Mouse (Mus musculus): ENCODE data around the gene Elof1.
"Not testable (repeated sequence)": the region's sequence is repeated elsewhere in the genome, so short reads cannot be mapped to it uniquely, and the experiment has no call there.

Gene Elof1

GRCm38 (mm10) chr9:22116740-22117426, at the start of gene Elof1:
Gene Elof1 (minus strand): TSS chr9:22117172.
- peak; percentile 90 for DNase-seq (ENCODE audit: low spot score)

GRCm38 (mm10) chr9:22166686-22167085, 49.7 kb upstream of the Elof1 start:
- DNase-seq (ENCODE audit: low spot score) = no peak

DNA sequence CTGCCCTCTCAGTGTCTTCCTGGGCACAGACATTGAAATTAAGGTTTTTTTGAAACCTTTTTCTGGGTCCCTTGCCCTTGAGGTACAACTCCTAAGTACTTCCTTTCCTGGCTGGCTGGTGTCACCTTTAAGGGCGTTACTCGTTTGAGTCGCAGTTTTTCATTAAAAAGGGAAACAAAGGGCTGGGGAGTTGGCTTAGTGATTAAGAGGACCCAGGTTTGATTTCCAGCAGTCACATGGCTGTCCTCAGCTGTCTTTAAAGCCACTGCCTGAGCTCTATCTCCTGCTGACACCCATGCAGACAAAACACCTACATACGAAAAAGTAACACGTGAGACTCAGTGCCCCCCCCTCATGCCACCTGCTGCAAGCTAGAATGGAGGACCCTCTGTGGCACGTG, 49.0 kb upstream of the Elof1 start:
- no peak for DNase-seq (ENCODE audit: low spot score)

DNA sequence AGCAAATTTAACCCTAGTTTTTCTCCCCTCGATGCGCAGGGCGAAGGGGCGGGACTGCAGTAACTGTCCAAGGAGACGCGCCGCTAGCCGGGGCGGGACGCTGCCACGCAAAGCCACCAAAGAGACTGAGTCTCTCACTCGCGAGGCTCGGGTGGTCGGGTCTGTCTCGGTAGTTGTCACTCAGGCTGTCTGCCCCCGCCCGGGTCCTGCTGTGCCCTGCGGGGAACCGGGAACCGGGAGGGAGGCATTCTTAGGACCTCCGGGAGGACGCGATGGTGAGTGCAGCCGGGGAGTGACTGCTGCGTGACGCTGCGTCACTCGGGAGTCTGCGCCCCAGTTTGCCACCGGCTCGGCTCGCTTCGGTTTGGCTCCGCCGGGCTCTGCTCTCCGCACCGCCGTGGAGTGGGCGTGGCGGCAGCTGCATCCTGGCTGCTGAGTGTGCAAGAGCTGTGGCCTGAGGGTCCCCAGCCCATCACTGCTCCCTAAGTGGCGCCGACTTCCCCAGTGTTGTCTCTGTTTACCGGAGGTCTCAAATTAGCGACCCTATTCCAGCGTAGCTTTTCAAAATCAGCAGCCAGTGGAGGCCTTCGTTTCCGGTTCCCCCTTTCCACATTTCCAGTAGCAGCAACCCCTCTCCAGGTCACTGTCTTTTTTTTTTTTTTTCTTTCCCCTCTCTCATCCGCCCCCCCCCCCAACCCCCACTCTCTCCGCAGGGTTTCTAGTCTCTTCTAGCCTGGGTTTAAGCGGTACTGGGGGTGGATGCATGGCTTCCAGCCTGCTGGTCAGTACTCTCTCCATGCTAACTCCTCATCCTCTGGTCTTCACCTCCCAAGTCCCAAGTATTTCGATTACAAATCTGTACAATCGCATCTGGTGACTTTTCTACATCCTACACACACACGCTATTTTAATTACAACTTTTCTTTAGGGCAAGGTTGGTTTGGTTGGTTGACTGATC, 48.0 kb upstream of the Elof1 start:
- DNase-seq (ENCODE audit: low spot score) = no peak

GRCm38 (mm10) chr9:22162912-22163311, 45.9 kb upstream of the Elof1 start:
- DNase-seq (ENCODE audit: low spot score) = no peak

GRCm38 (mm10) chr9:22162305-22162704, 45.3 kb upstream of the Elof1 start:
- no peak for DNase-seq (ENCODE audit: low spot score)

- no peak for DNase-seq (ENCODE audit: low spot score)
These were observed 44.3 kb upstream of the Elof1 start for GRCm38 (mm10) chr9:22161299-22161698.

- DNase-seq (ENCODE audit: low spot score) = no peak
These were observed 40.7 kb upstream of the Elof1 start for GRCm38 (mm10) chr9:22157516-22158265.

DNA sequence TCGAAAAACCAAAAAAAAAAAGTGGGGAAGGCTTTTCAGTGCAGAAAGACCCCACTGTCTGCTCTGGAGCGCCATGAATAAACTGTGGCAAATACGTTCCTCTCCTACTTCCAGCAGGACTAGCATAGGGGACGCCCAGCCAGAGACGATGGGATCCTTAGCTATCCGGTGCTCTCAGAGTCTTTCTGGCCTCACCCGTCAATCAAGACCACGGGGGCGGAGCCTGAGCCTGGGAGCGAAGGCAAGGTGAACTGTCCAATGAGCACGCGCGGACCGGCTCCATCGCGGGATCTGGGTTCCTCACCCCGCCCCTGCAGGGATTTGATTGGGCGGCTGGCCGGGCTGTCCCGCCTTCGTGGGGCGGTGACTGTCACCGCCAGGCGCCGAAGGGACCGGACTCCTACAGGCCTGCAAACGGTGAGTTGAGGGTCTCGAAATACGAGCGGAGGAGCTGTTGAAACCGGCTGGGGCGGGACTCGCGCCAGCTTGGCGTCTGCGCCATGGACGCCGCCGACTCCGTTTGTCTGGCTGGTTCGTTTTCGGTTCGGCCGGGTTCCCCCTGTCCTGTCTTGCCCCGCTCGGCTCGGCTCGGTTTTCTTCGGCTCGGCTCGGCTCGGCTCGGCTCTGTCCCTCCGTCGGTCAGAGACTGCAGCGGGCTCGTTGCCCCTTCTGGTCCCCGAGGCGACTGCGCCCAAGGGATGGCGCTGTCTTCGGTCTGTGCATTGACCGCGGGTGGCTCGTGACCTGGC, 39.7 kb upstream of the Elof1 start, which contains the start of gene Pigyl:
TSS of gene Pigyl (plus strand) at position 350 of the 749 bp plus-strand sequence.
- DNase-seq (ENCODE audit: low spot score) = peak; percentile 93

DNA sequence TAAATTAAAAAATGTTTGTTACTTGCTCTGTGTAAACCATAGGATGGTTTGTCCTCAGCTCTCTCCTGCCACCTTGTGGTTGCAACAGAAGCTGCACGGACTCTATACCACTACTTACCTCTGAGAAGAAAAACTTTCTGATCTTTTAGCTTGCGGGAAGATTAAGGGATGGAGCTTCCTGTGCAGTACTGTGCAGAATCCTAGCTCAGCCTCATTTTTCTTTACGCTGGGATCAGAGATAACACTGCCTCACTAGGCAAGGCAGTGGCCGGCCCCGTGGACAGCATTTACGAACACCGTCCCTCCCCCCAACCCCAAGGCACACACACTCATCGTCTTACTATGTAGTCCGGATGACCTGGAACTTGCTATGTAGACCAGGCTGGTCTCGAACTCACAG, 38.6 kb upstream of the Elof1 start:
- peak; percentile 65 for DNase-seq (ENCODE audit: low spot score)

GRCm38 (mm10) chr9:22153810-22154209, 36.8 kb upstream of the Elof1 start:
- no peak for DNase-seq (ENCODE audit: low spot score)

GRCm38 (mm10) chr9:22150946-22151345, 34.0 kb upstream of the Elof1 start:
- no peak for DNase-seq (ENCODE audit: low spot score)

DNA sequence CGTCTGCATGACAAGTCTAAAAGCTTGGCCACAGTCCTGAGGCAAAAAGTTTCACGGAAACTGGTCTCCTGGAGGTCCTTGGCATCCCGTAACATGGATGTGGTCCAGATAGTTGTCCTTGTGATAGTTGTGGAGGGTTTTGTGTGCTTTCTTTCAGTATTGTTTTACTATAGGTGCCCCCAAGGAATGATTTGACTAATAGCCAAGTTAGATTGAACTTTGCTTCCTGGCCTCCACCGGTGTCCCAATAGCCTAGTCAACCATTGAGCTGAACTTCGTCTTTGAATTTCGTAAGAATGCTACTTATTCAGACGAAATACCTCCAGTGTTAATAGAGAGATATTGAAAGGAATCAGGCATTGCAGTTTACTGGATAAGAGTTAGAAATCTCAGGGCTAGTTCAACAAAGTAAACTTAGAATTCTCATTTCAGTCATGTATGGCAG, 33.3 kb upstream of the Elof1 start:
- not testable (repeated sequence) for DNase-seq (ENCODE audit: low spot score)

DNA sequence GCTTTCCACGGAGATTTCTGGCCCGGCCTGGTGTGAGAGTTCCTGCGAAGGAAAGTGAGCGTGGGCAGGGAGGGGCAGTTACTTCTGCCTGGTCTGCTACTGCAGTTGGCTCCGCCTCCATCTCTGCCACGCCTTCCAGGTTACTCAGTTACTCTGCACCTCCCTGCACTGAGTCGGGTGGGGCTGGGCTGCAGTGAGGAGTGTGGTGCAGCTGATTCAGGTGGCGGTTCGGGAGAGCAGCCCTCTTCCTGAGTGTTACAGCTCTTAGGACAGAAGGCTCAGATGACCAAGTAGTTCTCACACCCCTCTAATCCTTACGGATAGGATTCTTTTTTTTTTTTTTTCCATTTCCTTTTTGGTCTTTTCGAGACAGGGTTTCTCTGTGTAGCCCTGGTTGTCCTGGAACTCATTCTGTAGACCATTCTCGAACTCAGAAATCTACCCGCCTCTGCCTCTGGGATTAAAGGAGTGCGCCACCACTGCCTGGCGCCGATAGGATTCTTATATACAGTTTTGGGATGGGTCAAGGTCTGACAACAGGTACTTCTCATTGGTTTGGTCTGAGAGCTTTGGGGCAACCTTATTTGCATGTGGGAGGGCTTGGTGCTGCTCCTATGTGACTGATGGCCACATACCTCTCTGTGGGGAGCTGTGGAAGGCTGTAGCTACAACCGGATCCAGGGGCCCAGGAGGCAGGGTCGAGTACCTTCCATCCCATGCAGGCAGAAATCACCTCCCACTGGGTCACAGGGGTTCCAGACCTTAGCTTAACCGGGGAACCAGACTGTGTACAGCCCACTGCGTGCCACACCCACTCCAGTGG, 32.7 kb upstream of the Elof1 start:
- no peak for DNase-seq (ENCODE audit: low spot score)

DNA sequence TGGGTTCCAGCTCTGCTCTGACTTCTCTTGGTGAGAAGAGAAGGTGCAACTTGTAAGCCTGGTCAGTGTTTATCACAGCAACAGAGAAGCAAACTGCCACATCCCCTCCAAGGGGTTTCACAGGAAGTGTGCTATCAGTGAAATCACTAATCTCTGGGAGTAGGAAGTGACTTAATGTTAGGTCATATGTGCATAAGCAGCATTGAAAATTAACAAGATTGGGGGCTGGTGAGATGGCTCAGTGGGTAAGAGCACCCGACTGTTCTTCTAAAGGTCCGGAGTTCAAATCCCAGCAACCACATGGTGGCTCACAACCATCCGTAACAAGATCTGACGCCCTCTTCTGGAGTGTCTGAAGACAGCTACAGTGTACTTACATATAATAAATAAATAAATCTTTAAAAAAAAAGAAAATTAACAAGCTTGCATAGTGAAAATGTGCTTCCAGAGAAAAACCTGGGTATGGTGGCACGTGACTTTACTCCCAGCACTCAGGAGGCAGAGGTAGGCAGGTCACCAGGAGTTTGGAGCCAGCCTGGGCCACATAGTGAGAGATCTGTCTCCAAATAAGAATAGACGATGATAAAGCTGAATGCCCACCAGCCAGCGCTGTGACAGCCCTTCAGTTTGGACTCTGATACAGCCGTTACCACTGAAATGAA, 27.5 kb upstream of the Elof1 start:
- no peak for DNase-seq (ENCODE audit: low spot score)

DNA sequence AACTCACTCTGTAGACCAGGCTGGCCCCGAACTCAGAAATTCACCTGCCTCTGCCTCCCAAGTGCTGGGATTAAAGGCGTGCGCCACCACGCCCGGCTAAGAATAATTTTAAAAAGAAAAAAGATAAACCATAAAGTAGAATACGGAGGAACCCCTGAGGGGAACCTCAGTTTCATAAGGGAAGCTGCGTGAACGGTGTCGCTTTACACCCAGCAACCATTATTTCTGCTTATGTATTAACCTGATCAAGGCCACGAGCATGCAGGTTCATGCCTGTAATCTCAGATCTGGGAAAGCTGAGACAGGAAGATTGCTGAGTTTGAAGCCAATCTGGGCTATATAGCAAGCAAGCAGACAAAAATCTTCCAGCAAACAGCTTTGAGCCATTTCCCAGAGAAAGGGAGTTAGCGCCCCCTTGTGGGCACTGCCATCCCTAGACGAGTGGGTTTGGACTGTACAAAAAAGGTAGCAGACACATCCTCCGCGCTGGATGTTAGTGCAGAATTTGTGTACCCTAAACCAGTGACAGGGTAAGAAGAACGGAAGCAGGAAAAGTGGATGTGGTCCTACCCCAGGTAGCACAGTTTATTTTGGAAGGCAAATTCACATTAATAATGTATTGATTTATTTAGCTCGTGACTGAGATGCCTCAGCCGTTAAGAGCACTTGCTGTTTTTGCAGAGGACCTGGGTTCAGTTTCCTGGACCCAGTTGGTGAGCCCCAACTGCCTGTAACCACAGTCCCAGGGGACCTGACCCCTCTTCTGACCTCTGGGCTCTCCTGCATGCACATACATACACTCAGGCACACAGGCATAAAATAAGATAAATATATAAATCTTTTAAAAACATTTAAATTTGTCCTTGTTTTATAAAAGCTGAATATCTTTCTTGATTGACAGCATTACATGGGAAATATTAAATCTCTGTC, 26.4 kb upstream of the Elof1 start:
- peak; percentile 82 for DNase-seq (ENCODE audit: low spot score)

- DNase-seq (ENCODE audit: low spot score) = no peak
These were observed 22.8 kb upstream of the Elof1 start for GRCm38 (mm10) chr9:22139746-22140145.

- DNase-seq (ENCODE audit: low spot score) = no peak
These were observed 21.5 kb upstream of the Elof1 start for GRCm38 (mm10) chr9:22138480-22138879.

Measured in layer of hippocampus, adult 9-10 months (tissue).